Mouse (Mus musculus) forebrain, embryonic 12.5 days (tissue): Measurements from ENCODE around the gene Gm8011. TPM values are rescaled to one million over a fixed set of nuclear protein-coding genes. Genes with fewer than 3 reads are reported as not detected.
"Not testable (repeated sequence)": the region's sequence is repeated elsewhere in the genome, so short reads cannot be mapped to it uniquely, and the experiment has no call there.

ENCODE experiments used
- ATAC-seq: fragments of 200-750 bp; cut with Nextera tagmentation; 2 replicates; pipeline ENCODE4 v1.8.0; 2017; ENCODE audit warnings: moderate TSS enrichment; ENCODE audit not compliant: low FRiP score
- H3K27ac ChIP-seq: fragments of 300-500 bp; sonication (generic); 2 replicates; pipeline ENCODE4 v1.5.1; 2016; ENCODE audit warnings: mild to moderate bottlenecking
- H3K27me3 ChIP-seq: fragments of 300-500 bp; sonication (generic); 2 replicates; pipeline ENCODE4 v1.6.1; 2016; ENCODE audit warnings: mild to moderate bottlenecking
- H3K36me3 ChIP-seq: fragments of 300-500 bp; sonication (generic); replicated peaks from 2 replicates; pipeline ENCODE4 v1.6.1; 2016; ENCODE audit warnings: mild to moderate bottlenecking
- H3K4me1 ChIP-seq: fragments of 300-500 bp; sonication (generic); 2 replicates; pipeline ENCODE4 v1.6.1; 2016
- H3K4me2 ChIP-seq: fragments of 300-500 bp; sonication (generic); 2 replicates; pipeline ENCODE4 v1.6.1; 2016; ENCODE audit warnings: mild to moderate bottlenecking, moderate library complexity
- H3K4me3 ChIP-seq: fragments of 300-500 bp; sonication (generic); replicated peaks from 2 replicates; pipeline ENCODE4 v1.5.1; 2016; ENCODE audit warnings: mild to moderate bottlenecking
- H3K9ac ChIP-seq: fragments of 300-500 bp; sonication (generic); 2 replicates; pipeline ENCODE4 v1.6.1; 2016; ENCODE audit warnings: mild to moderate bottlenecking
- H3K9me3 ChIP-seq: fragments of 300-500 bp; sonication (generic); 2 replicates; pipeline ENCODE4 v1.6.1; 2016
- WGBS: fragments of 180-500 bp; shearing (Covaris S2); methylation state at CpG from one replicate; pipeline ENCODE4 v1.1.7; 2016; 5-methylcytosine and 5-hydroxymethylcytosine counted together
- polyA plus RNA-seq: library from polyadenylated mRNA; unstranded; fragments of >200 nt; fragmentation: Nextera tagmentation; extraction: Ambion mirVana; gene quantifications from 2 replicates; pipeline ENCODE4 v1.2.1, GENCODE M21; 2016

The Gm8011 gene
- polyA plus RNA-seq = not detected in 2 replicates

GRCm38 (mm10) chr14:42463581-42463980 is at the start of gene Gm8011:
Gm8011 (plus strand) TSS chr14:42463881.
- ATAC-seq, H3K9me3 ChIP-seq: not testable (repeated sequence)
- 76% methylated on average over 2 of the region's 2 CpGs for WGBS

GRCm38 (mm10) chr14:42439573-42439972 is 24.1 kb upstream of the Gm8011 start, which contains the start of gene Gm8005:
Gm8005 (minus strand) TSS chr14:42439673.
- H3K4me1 ChIP-seq, ATAC-seq, H3K9me3 ChIP-seq, H3K36me3 ChIP-seq, H3K4me2 ChIP-seq, H3K27me3 ChIP-seq, H3K4me3 ChIP-seq, H3K27ac ChIP-seq, H3K9ac ChIP-seq: not testable (repeated sequence)
- 90% methylated on average over 2 of the region's 4 CpGs for WGBS

More at GRCm38 (mm10) chr14:42463581-42463980, at the start of gene Gm8011:
- not testable (repeated sequence) for H3K27ac ChIP-seq, H3K4me1 ChIP-seq, H3K9ac ChIP-seq, H3K36me3 ChIP-seq, H3K4me2 ChIP-seq, H3K4me3 ChIP-seq, H3K27me3 ChIP-seq

GRCm38 (mm10) chr14:42502249-42502648 is 38.6 kb downstream of the Gm8011 start, which contains the start of gene Gm8020:
Gm8020 (minus strand) TSS chr14:42502349.
- WGBS = 90% methylated on average over 2 of the region's 3 CpGs
- not testable (repeated sequence) for H3K36me3 ChIP-seq, H3K27ac ChIP-seq, H3K27me3 ChIP-seq, ATAC-seq, H3K4me2 ChIP-seq, H3K9me3 ChIP-seq, H3K9ac ChIP-seq, H3K4me3 ChIP-seq, H3K4me1 ChIP-seq

Other genes with a start within 250 kb of the Gm8011 start
- gene Gm17026, start 203.8 kb upstream of the Gm8011 start, polyA plus RNA-seq = not detected in 2 replicates
- not detected in 2 replicates for gene Gm9611, start 166.5 kb upstream of the Gm8011 start, polyA plus RNA-seq
- gene Gm7995, start 153.7 kb upstream of the Gm8011 start, polyA plus RNA-seq = not detected in 2 replicates
- gene Gm8005, start 24.2 kb upstream of the Gm8011 start, polyA plus RNA-seq = not detected in 2 replicates
- not detected in 2 replicates for gene Gm8020, start 38.5 kb downstream of the Gm8011 start, polyA plus RNA-seq
- not detected in 2 replicates for gene Gm8024, start 60.4 kb downstream of the Gm8011 start, polyA plus RNA-seq
- not detected in 2 replicates for gene Gm17124, start 136.0 kb downstream of the Gm8011 start, polyA plus RNA-seq
- not detected in 2 replicates for gene Gm3633, start 178.0 kb downstream of the Gm8011 start, polyA plus RNA-seq
- not detected in 2 replicates for gene Gm10378, start 192.1 kb downstream of the Gm8011 start, polyA plus RNA-seq